Mouse (Mus musculus) brain, adult 2 months (tissue): ENCODE measurements around the gene Stt3b.

Experiments
- DNase-seq: peaks from one replicate; pipeline ENCODE4 v3.0.0; 2011; ENCODE audit warnings: low read depth, low spot score

The Stt3b gene

GRCm38 (mm10) chr9:115310346-115311222 is at the start of gene Stt3b:
Stt3b (minus strand) TSS chr9:115310421.
- peak; percentile 100 for DNase-seq

GRCm38 (mm10) chr9:115358421-115358820 is 48.2 kb upstream of the Stt3b start:
- no peak for DNase-seq

GRCm38 (mm10) chr9:115357996-115358395 is 47.8 kb upstream of the Stt3b start:
- no peak for DNase-seq

GRCm38 (mm10) chr9:115356731-115357458 is 46.7 kb upstream of the Stt3b start:
- no peak for DNase-seq

GRCm38 (mm10) chr9:115355972-115356371 is 45.8 kb upstream of the Stt3b start:
- DNase-seq, result no peak

- peak; percentile 58 for DNase-seq
Measured at GRCm38 (mm10) chr9:115349741-115350512, 39.7 kb upstream of the Stt3b start.

GRCm38 (mm10) chr9:115349106-115349505 is 38.9 kb upstream of the Stt3b start:
- no peak for DNase-seq

- no peak for DNase-seq
Measured at GRCm38 (mm10) chr9:115344930-115345329, 34.7 kb upstream of the Stt3b start.

- no peak for DNase-seq
Measured at GRCm38 (mm10) chr9:115341576-115341975, 31.4 kb upstream of the Stt3b start.

- DNase-seq, result no peak
Measured at GRCm38 (mm10) chr9:115340212-115340815, 30.1 kb upstream of the Stt3b start.

GRCm38 (mm10) chr9:115338816-115339215 is 28.6 kb upstream of the Stt3b start:
- peak; percentile 87 for DNase-seq

- DNase-seq, result no peak
Measured at GRCm38 (mm10) chr9:115333016-115333415, 22.8 kb upstream of the Stt3b start.

GRCm38 (mm10) chr9:115332339-115332738 is 22.1 kb upstream of the Stt3b start:
- DNase-seq, result no peak

GRCm38 (mm10) chr9:115330861-115331476 is 20.7 kb upstream of the Stt3b start:
- peak; percentile 23 for DNase-seq

GRCm38 (mm10) chr9:115326533-115326890 is 16.3 kb upstream of the Stt3b start:
- DNase-seq, result no peak

GRCm38 (mm10) chr9:115325831-115326532 is 15.8 kb upstream of the Stt3b start:
- no peak for DNase-seq

- DNase-seq, result no peak
Measured at GRCm38 (mm10) chr9:115323572-115323971, 13.4 kb upstream of the Stt3b start.

- DNase-seq, result no peak
Measured at GRCm38 (mm10) chr9:115322385-115322784, 12.2 kb upstream of the Stt3b start.

GRCm38 (mm10) chr9:115321052-115321451 is 10.8 kb upstream of the Stt3b start:
- DNase-seq, result no peak

- DNase-seq, result no peak
Measured at GRCm38 (mm10) chr9:115320156-115320555, 9.9 kb upstream of the Stt3b start.
